Mouse (Mus musculus) forelimb bud, embryonic 11.5 days (tissue): ENCODE measurements around the gene Neu2.

Source experiments
- DNase-seq: peaks from one replicate; pipeline ENCODE4 v3.0.0-alpha.2; 2012; ENCODE audit warnings: low read depth, low spot score

Neu2 gene

GRCm38 (mm10) chr1:87614576-87615295 lies 105.0 kb downstream of the Neu2 start:
- no peak for DNase-seq

GRCm38 (mm10) chr1:87620211-87620668 lies 110.6 kb downstream of the Neu2 start, which contains the start of gene Inpp5d:
Inpp5d (plus strand) TSS chr1:87620312.
- no peak for DNase-seq

GRCm38 (mm10) chr1:87620693-87621092 lies 111.0 kb downstream of the Neu2 start:
- DNase-seq = no peak

GRCm38 (mm10) chr1:87621146-87621857 lies 111.6 kb downstream of the Neu2 start:
- no peak for DNase-seq

- no peak for DNase-seq
These were observed 112.2 kb downstream of the Neu2 start for GRCm38 (mm10) chr1:87621858-87622279.

GRCm38 (mm10) chr1:87623977-87624666 lies 114.4 kb downstream of the Neu2 start:
- DNase-seq = no peak

GRCm38 (mm10) chr1:87624826-87625225 lies 115.1 kb downstream of the Neu2 start:
- no peak for DNase-seq

- DNase-seq = no peak
These were observed 115.8 kb downstream of the Neu2 start for GRCm38 (mm10) chr1:87625254-87626025.

GRCm38 (mm10) chr1:87626344-87626743 lies 116.7 kb downstream of the Neu2 start:
- DNase-seq = no peak

GRCm38 (mm10) chr1:87628085-87628484 lies 118.4 kb downstream of the Neu2 start:
- DNase-seq = no peak

GRCm38 (mm10) chr1:87631584-87631983 lies 121.9 kb downstream of the Neu2 start:
- no peak for DNase-seq

GRCm38 (mm10) chr1:87632163-87632562 lies 122.5 kb downstream of the Neu2 start:
- no peak for DNase-seq

GRCm38 (mm10) chr1:87636716-87637117 lies 127.0 kb downstream of the Neu2 start:
- DNase-seq = no peak

- DNase-seq = no peak
These were observed 127.6 kb downstream of the Neu2 start for GRCm38 (mm10) chr1:87637121-87637877.

- DNase-seq = no peak
These were observed 128.3 kb downstream of the Neu2 start for GRCm38 (mm10) chr1:87637878-87638600.

GRCm38 (mm10) chr1:87639724-87640123 lies 130.0 kb downstream of the Neu2 start:
- DNase-seq = no peak

- no peak for DNase-seq
These were observed 130.5 kb downstream of the Neu2 start for GRCm38 (mm10) chr1:87640165-87640661.

- DNase-seq = no peak
These were observed 133.3 kb downstream of the Neu2 start for GRCm38 (mm10) chr1:87643016-87643415.

- no peak for DNase-seq
These were observed 135.4 kb downstream of the Neu2 start for GRCm38 (mm10) chr1:87645041-87645440.

- no peak for DNase-seq
These were observed 136.1 kb downstream of the Neu2 start for GRCm38 (mm10) chr1:87645748-87646147.
